In the genomic region with DNA sequence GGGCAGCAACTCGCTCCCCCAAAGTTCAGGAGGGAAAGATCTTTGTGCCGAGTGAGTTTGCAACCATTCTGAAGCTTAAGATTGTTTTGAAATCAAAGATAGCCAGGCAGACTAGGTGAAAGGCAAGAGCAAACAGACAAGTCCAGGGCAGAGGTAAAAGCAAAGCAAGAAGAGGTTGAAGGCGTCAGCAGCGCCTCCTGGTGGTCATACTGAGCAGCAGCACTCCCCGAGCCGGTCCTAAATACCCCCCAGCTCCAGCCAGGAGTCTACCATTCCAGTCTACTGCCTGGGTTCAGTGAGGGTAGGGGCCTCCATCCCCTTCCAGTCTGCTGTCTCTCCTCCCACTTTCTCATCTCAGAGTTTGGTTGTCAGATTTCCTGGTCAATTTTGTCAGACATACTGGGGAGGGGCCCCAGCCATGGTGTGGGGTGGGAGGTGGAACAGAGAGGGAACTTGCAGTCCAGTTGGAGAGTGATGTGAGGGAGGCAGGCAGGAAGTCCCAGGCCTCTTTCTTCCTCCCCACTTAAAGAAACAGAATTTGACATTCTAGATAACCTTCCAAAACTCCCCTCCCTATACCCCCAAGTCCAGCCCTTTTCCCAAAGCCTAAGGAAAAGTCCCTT, we compare ENCODE assay signal across 8 mouse cellular contexts. TPM values are rescaled to one million over a fixed set of nuclear protein-coding genes. Genes with fewer than 3 reads are reported as not detected.
DNase-seq lines count a peak whose midpoint lies in the region; ATAC-seq and TF ChIP-seq lines count a peak whose summit lies in the region.

No protein-coding gene starts in this region.

- no peaks in the 10 kb centered on the region for H3K27me3 ChIP-seq in heart, embryonic 15.5 days
- H3K27me3 ChIP-seq in limb, embryonic 11.5 days (ENCODE audit: control insufficient read depth, insufficient read depth, low read length): no peaks in the 10 kb centered on the region

- WGBS in heart, embryonic 15.5 days: 15% methylated on average over 6 of the region's 6 CpGs
- WGBS in limb, embryonic 11.5 days: 15% methylated on average over 6 of the region's 6 CpGs

- no peak overlapping the region for H3K4me2 ChIP-seq in heart, embryonic 15.5 days
- H3K4me2 ChIP-seq in limb, embryonic 11.5 days (ENCODE audit: low read depth, severe bottlenecking): no peak overlapping the region

- intact Hi-C loops in gastrocnemius, adult 2 months (cut with DNase I): loop anchor here (1.0 kb wide), 1 partner anchor 182 kb away; no protein-coding TSS in a partner anchor

- H3K27ac ChIP-seq in gastrocnemius, adult 2 months: peak overlapping the region; percentile 86
- peak overlapping the region; percentile 78 for H3K27ac ChIP-seq in heart, embryonic 15.5 days
- no peak overlapping the region for H3K27ac ChIP-seq in limb, embryonic 11.5 days (replicated peaks; ENCODE audit: low read depth, low read length)

- no peak overlapping the region for H3K9ac ChIP-seq in heart, embryonic 15.5 days
- no peak overlapping the region for H3K9ac ChIP-seq in limb, embryonic 11.5 days (ENCODE audit: low read length)

- H3K36me3 ChIP-seq in heart, embryonic 15.5 days: no peaks in the 10 kb centered on the region
- no peaks in the 10 kb centered on the region; the same call in 1 of the 2 replicates for H3K36me3 ChIP-seq in limb, embryonic 11.5 days (ENCODE audit: control insufficient read depth, insufficient read depth, low read length)

- H3K9me3 ChIP-seq in heart, embryonic 15.5 days (replicated peaks): no peaks in the 10 kb centered on the region
- no peaks in the 10 kb centered on the region for H3K9me3 ChIP-seq in limb, embryonic 11.5 days (ENCODE audit: control insufficient read depth, low read length)

- no peak overlapping the region for H3K4me3 ChIP-seq in gastrocnemius, adult 2 months
- no peak overlapping the region for H3K4me3 ChIP-seq in heart, embryonic 15.5 days
- no peak overlapping the region for H3K4me3 ChIP-seq in limb, embryonic 11.5 days (ENCODE audit: low read depth, low read length)

- peak; percentile 31; the same call in 1 of the 2 replicates for ATAC-seq in heart, embryonic 15.5 days (replicated peaks; ENCODE audit: insufficient number of reproducible peaks, insufficient read depth, low FRiP score, low read depth)
- no peak for ATAC-seq in limb, embryonic 11.5 days (ENCODE audit: insufficient number of reproducible peaks, low FRiP score, low TSS enrichment, low read depth)
- ATAC-seq in inflammation-experienced regulatory T-cells, adult 6 months: no peak

- H3K4me1 ChIP-seq in heart, embryonic 15.5 days (replicated peaks): peaks cover 42% of the 10 kb centered on the region
- H3K4me1 ChIP-seq in limb, embryonic 11.5 days (ENCODE audit: control insufficient read depth, insufficient read depth, low read length): peaks cover 15% of the 10 kb centered on the region

- peak; percentile 78 for DNase-seq in gastrocnemius, adult 2 months
- DNase-seq in gastrocnemius, postnatal 25 days: no peak
- peak; percentile 31 to 48 for DNase-seq in CD8-positive naive resting alpha-beta T cell, adult 2 months (ENCODE audit: low read depth in 2 of 2, low spot score in 2 of 2)
- peak; percentile 50 for DNase-seq in c-Kit-positive CD71-negative TER-119-negative erythroid progenitor cells, embryonic 14.5 days (ENCODE audit: low read depth)
- peak; percentile 82 for DNase-seq in limb, embryonic 11.5 days (ENCODE audit: low spot score)
- DNase-seq in mesoderm, embryonic 11.5 days (ENCODE audit: low read depth, low spot score): peak; percentile 79

- TF ChIP-seq CTCF in gastrocnemius, adult 2 months (IDR thresholded peaks at IDR 0.05): peak; percentile 98; the same call in 1 of the 2 replicates

RNA-seq across cellular contexts. Expression of a gene that starts 41.3 kb away (rescaled TPM):
- total RNA-seq in gastrocnemius, adult 2 months (2021): 100 to 1,000 TPM; 294 to 305 TPM
- 100 to 1,000 TPM; 205 to 234 TPM for total RNA-seq in gastrocnemius, postnatal 25 days (2021)
- polyA plus RNA-seq in heart, embryonic 15.5 days (2015; fragmentation: Nextera tagmentation; extraction: Ambion mirVana): 121 and 140 TPM in 2 replicates
- 36.3 and 36.9 TPM in 2 replicates for polyA plus RNA-seq in limb, embryonic 11.5 days (2014; fragmentation: Nextera tagmentation; extraction: Ambion mirVana)
- 10 to 100 TPM in 2 of 3 experiments, 1 to 10 TPM in 1; 9.1 to 16.3 (median 15.5) TPM for polyA plus RNA-seq in inflammation-experienced regulatory T-cells, adult 6 months (2017; shearing (Covaris generic))

RNA-seq across cellular contexts. Expression of a gene that starts 42.4 kb away (rescaled TPM):
- total RNA-seq in gastrocnemius, adult 2 months (2021): under 1 TPM in 1 of 2 experiments, not detected in 1; 0.08 TPM
- total RNA-seq in gastrocnemius, postnatal 25 days (2021): under 1 TPM in 1 of 2 experiments, not detected in 1; 0.16 TPM
- polyA plus RNA-seq in heart, embryonic 15.5 days (2015; fragmentation: Nextera tagmentation; extraction: Ambion mirVana): 0.43 and 0.49 TPM in 2 replicates
- polyA plus RNA-seq in limb, embryonic 11.5 days (2014; fragmentation: Nextera tagmentation; extraction: Ambion mirVana): 0.07 TPM in 1 of 2 replicates, not detected in the other
- not detected for polyA plus RNA-seq in inflammation-experienced regulatory T-cells, adult 6 months (2017; shearing (Covaris generic))
